Mouse (Mus musculus) kidney, adult 2 months (tissue): ENCODE measurements around the gene Kidins220. TPM values are rescaled to one million over a fixed set of nuclear protein-coding genes. Genes with fewer than 3 reads are reported as not detected.

Source experiments
- DNase-seq: peaks from one replicate; pipeline ENCODE4 v3.0.0; 2021
- H3K27ac ChIP-seq: fragments of 200-500 bp; 2 replicates; pipeline ENCODE4 v1.5.1; 2012; ENCODE audit warnings: low read depth, low read length, control low read depth, inconsistent platforms; ENCODE audit not compliant: insufficient read depth
- H3K27me3 ChIP-seq: fragments of 200-500 bp; replicated peaks from 2 replicates; pipeline ENCODE4 v1.6.1; 2012; ENCODE audit warnings: mild to moderate bottlenecking, moderate library complexity, low read length, inconsistent platforms; ENCODE audit not compliant: control insufficient read depth, insufficient read depth
- H3K36me3 ChIP-seq: fragments of 200-500 bp; 2 replicates; pipeline ENCODE4 v1.6.1; 2012; ENCODE audit warnings: mild to moderate bottlenecking, moderate library complexity, low read length, inconsistent platforms; ENCODE audit not compliant: control insufficient read depth, insufficient read depth
- H3K4me1 ChIP-seq: fragments of 200-500 bp; 2 replicates; pipeline ENCODE4 v1.6.1; 2011; ENCODE audit warnings: low read length; ENCODE audit not compliant: control insufficient read depth, insufficient read depth
- H3K4me3 ChIP-seq: fragments of 200-500 bp; 2 replicates; pipeline ENCODE4 v1.5.1; 2011; ENCODE audit warnings: mild to moderate bottlenecking, low read depth, low read length, control low read depth; ENCODE audit not compliant: insufficient read depth
- CTCF ChIP-seq: fragments of 200-500 bp; conservative IDR thresholded peaks from 2 replicates; pipeline ENCODE4 v1.5.1; 2011; ENCODE audit warnings: low read depth, mild to moderate bottlenecking, control low read depth, low read length, moderate library complexity, mixed read lengths; ENCODE audit not compliant: insufficient read depth, insufficient read length
- POLR2A ChIP-seq: fragments of 200-500 bp; IDR thresholded peaks from one replicate; pipeline ENCODE4 v1.6.1; 2011; ENCODE audit warnings: low read depth, low read length, control low read depth
- WGBS: fragments of 180-500 bp; shearing (Covaris S2); methylation state at CpG from one replicate; pipeline ENCODE4 v1.1.7; 2018; 5-methylcytosine and 5-hydroxymethylcytosine counted together
- polyA plus RNA-seq: library from polyadenylated mRNA; depleted of rRNA; stranded (reverse); fragments of >200 nt; gene quantifications from 2 replicates; pipeline ENCODE4 v1.2.3, GENCODE M21; 2012

Kidins220 gene
- polyA plus RNA-seq, 1 experiment, result 79.6 TPM

GRCm38 (mm10) chr12:24947065-24947464, 27.7 kb upstream of the Kidins220 start:
- H3K27me3 ChIP-seq, result no peaks in the 10 kb centered on the region
- H3K4me1 ChIP-seq, result no peaks in the 10 kb centered on the region
- no peak for DNase-seq
- TF ChIP-seq CTCF, result no peak
- TF ChIP-seq POLR2A, result no peak
- no peak overlapping the region for H3K27ac ChIP-seq
- WGBS, result 92% methylated on average over 14 of the region's 14 CpGs
- no peak overlapping the region for H3K4me3 ChIP-seq
- H3K36me3 ChIP-seq, result no peaks in the 10 kb centered on the region

- Histone ChIP-seq H3K27ac (no peak overlapping the region), H3K27me3 (no peaks in the 10 kb centered on the region), H3K4me3 (no peak overlapping the region), H3K4me1 (no peaks in the 10 kb centered on the region; the same call in 1 of the 2 replicates), H3K36me3 (no peaks in the 10 kb centered on the region)
- TF ChIP-seq CTCF (peak; percentile 71), POLR2A (no peak)
- 58% methylated on average over 3 of the region's 3 CpGs for WGBS
- DNase-seq, result peak; percentile 67
Observed at GRCm38 (mm10) chr12:24948344-24948743, 26.4 kb upstream of the Kidins220 start.

- H3K36me3 ChIP-seq, result no peaks in the 10 kb centered on the region
- WGBS, result 94% methylated on average over 7 of the region's 7 CpGs
- TF ChIP-seq POLR2A, result no peak
- peak; percentile 40; the same call in 1 of the 2 replicates for TF ChIP-seq CTCF
Observed at GRCm38 (mm10) chr12:24950376-24951046, 24.2 kb upstream of the Kidins220 start.

GRCm38 (mm10) chr12:24952147-24952546, 22.6 kb upstream of the Kidins220 start:
- H3K27me3 ChIP-seq, result no peaks in the 10 kb centered on the region
- no peaks in the 10 kb centered on the region for H3K36me3 ChIP-seq
- peak; percentile 70 for DNase-seq
- peak; percentile 79 for TF ChIP-seq CTCF
- TF ChIP-seq POLR2A, result no peak
- no peak overlapping the region for H3K4me3 ChIP-seq
- H3K4me1 ChIP-seq, result no peaks in the 10 kb centered on the region; the same call in 1 of the 2 replicates
- H3K27ac ChIP-seq, result no peak overlapping the region
- 20% methylated on average over 6 of the region's 6 CpGs for WGBS

More at GRCm38 (mm10) chr12:24950376-24951046, 24.2 kb upstream of the Kidins220 start:
- Histone ChIP-seq H3K4me3 (no peak overlapping the region), H3K27ac (no peak overlapping the region), H3K27me3 (no peaks in the 10 kb centered on the region), H3K4me1 (no peaks in the 10 kb centered on the region; the same call in 1 of the 2 replicates)
- no peak for DNase-seq

GRCm38 (mm10) chr12:24955137-24955536, 19.6 kb upstream of the Kidins220 start:
- 78% methylated on average over 9 of the region's 9 CpGs for WGBS
- H3K4me3 ChIP-seq, result no peak overlapping the region
- TF ChIP-seq CTCF, result no peak
- no peaks in the 10 kb centered on the region for H3K36me3 ChIP-seq
- H3K4me1 ChIP-seq, result peaks cover 6% of the 10 kb centered on the region
- DNase-seq, result no peak
- no peaks in the 10 kb centered on the region for H3K27me3 ChIP-seq
- H3K27ac ChIP-seq, result no peak overlapping the region

GRCm38 (mm10) chr12:24958526-24958925, 16.2 kb upstream of the Kidins220 start:
- 57% methylated on average over 3 of the region's 3 CpGs for WGBS
- peaks cover 10% of the 10 kb centered on the region for H3K4me1 ChIP-seq
- H3K27me3 ChIP-seq, result no peaks in the 10 kb centered on the region
- TF ChIP-seq CTCF (no peak), POLR2A (no peak)
- H3K36me3 ChIP-seq, result no peaks in the 10 kb centered on the region
- H3K4me3 ChIP-seq, result no peak overlapping the region
- DNase-seq, result peak; percentile 64
- no peak overlapping the region for H3K27ac ChIP-seq

GRCm38 (mm10) chr12:24961821-24962220, 12.9 kb upstream of the Kidins220 start:
- Histone ChIP-seq H3K4me1 (peaks cover 16% of the 10 kb centered on the region), H3K36me3 (no peaks in the 10 kb centered on the region), H3K27me3 (no peaks in the 10 kb centered on the region), H3K4me3 (no peak overlapping the region), H3K27ac (peak overlapping the region; percentile 53)
- TF ChIP-seq CTCF (no peak), POLR2A (no peak)
- peak; percentile 32 for DNase-seq
- WGBS, result 64% methylated on average over 7 of the region's 7 CpGs
